Mouse (Mus musculus) midbrain, postnatal 0 days (tissue): ENCODE results near the gene Npr2. TPM values are rescaled to one million over a fixed set of nuclear protein-coding genes. Genes with fewer than 3 reads are reported as not detected.

ENCODE experiments used
- ATAC-seq: fragments of 200-750 bp; cut with Nextera tagmentation; 2 replicates; pipeline ENCODE4 v1.8.0; 2017; ENCODE audit warnings: moderate number of reproducible peaks, mild to moderate bottlenecking, moderate TSS enrichment, moderate library complexity; ENCODE audit not compliant: low FRiP score
- DNase-seq: peaks from one replicate; pipeline ENCODE4 v3.0.0-alpha.2; 2015; ENCODE audit warnings: low spot score
- H3K27ac ChIP-seq: fragments of 300-500 bp; sonication (generic); 2 replicates; pipeline ENCODE4 v1.5.1; 2014; ENCODE audit warnings: low read depth, mild to moderate bottlenecking, low read length, mixed read lengths
- H3K27me3 ChIP-seq: fragments of 300-500 bp; sonication (generic); 2 replicates; pipeline ENCODE4 v1.6.1; 2014; ENCODE audit warnings: low read length, control low read depth, mixed read lengths; ENCODE audit not compliant: insufficient read depth
- H3K36me3 ChIP-seq: fragments of 300-500 bp; sonication (generic); 2 replicates; pipeline ENCODE4 v1.6.1; 2014; ENCODE audit warnings: low read length, control low read depth, mixed read lengths; ENCODE audit not compliant: insufficient read depth
- H3K4me1 ChIP-seq: fragments of 300-500 bp; sonication (generic); 2 replicates; pipeline ENCODE4 v1.6.1; 2014; ENCODE audit warnings: mild to moderate bottlenecking, control low read depth, antibody characterized with exemption, low read length, mixed read lengths; ENCODE audit not compliant: insufficient read depth
- H3K4me2 ChIP-seq: fragments of 300-500 bp; sonication (generic); 2 replicates; pipeline ENCODE4 v1.6.1; 2014; ENCODE audit warnings: low read depth, mild to moderate bottlenecking, low read length, mixed read lengths; ENCODE audit not compliant: poor library complexity, severe bottlenecking
- H3K4me3 ChIP-seq: fragments of 300-500 bp; sonication (generic); 2 replicates; pipeline ENCODE4 v1.5.1; 2014; ENCODE audit warnings: low read depth, mild to moderate bottlenecking, low read length, moderate library complexity
- H3K9ac ChIP-seq: fragments of 300-500 bp; sonication (generic); replicated peaks from 2 replicates; pipeline ENCODE4 v1.6.1; 2014; ENCODE audit warnings: mild to moderate bottlenecking, low read length, moderate library complexity, mixed read lengths; ENCODE audit not compliant: poor library complexity, severe bottlenecking
- H3K9me3 ChIP-seq: fragments of 300-500 bp; sonication (generic); 2 replicates; pipeline ENCODE4 v1.6.1; 2016; ENCODE audit warnings: low read length, control low read depth
- CTCF ChIP-seq: IDR thresholded peaks from 2 replicates; pipeline ENCODE4 v1.5.1; 2016; ENCODE audit warnings: antibody characterized with exemption, mild to moderate bottlenecking
- WGBS: fragments of 180-500 bp; shearing (Covaris S2); extraction: QIAGEN DNeasy Blood & Tissue Kit; methylation state at CpG from one replicate; pipeline ENCODE4 v1.1.7; 2014; 5-methylcytosine and 5-hydroxymethylcytosine counted together
- polyA plus RNA-seq: library from polyadenylated mRNA; unstranded; fragments of >200 nt; fragmentation: Nextera tagmentation; extraction: Ambion mirVana; gene quantifications from 2 replicates; pipeline ENCODE4 v1.2.1, GENCODE M21; 2015
- total RNA-seq: library from RNA; depleted of rRNA; stranded (reverse); fragments of >200 nt; gene quantifications from 2 replicates; pipeline ENCODE4 v1.2.3, GENCODE M21; 2014

Gene Npr2
- total and polyA plus RNA-seq, 2 experiments from 2014 or later: 8.6 to 30.5 TPM

DNA sequence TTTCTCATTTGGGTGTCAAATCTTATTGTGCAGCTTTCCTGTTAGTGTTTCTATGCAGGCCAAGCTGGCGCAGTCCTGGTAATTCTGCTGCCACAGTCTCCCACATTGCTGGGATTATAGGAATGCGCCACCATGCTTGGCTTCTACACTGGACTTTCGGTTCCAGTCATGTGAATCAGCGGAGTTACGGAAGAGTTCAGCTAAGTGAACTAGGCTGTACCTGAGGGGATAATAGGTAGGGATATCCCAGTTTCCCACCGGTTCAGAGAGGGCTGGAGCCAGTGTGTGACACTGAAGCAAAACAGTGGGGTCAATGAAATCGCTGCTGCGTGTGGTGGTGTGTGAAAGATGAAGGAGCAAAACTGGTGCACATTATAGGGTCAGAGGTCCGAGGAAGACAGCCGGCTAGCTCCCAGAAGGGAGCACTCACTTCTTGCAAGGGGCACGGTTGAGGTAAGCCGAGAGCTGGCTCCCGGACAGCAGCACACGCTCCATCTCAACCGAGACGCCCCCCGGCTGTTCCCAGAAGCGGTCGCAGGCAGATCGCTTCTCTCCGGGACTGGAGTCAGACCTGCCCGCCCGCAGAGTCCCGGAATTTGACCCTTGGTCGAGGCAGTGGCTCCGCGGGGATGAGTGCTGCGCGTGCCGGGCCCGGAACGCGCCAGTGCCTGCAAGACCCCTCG, 24.1 kb downstream of the Npr2 start:
- Histone ChIP-seq H3K4me3 (peak overlapping the region; percentile 82), H3K4me2 (peak overlapping the region; percentile 94), H3K27ac (peak overlapping the region; percentile 93), H3K36me3 (0 out of 2 replicates have a peak, but pooled peaks cover 5% of the 10 kb centered on the region), H3K27me3 (no peaks in the 10 kb centered on the region), H3K4me1 (no peaks in the 10 kb centered on the region), H3K9ac (peak overlapping the region; percentile 90), H3K9me3 (no peaks in the 10 kb centered on the region)
- WGBS: 5% methylated on average over 27 of the region's 34 CpGs
- ATAC-seq (peak; percentile 17), DNase-seq (no peak)
- TF ChIP-seq CTCF: no peak

DNA sequence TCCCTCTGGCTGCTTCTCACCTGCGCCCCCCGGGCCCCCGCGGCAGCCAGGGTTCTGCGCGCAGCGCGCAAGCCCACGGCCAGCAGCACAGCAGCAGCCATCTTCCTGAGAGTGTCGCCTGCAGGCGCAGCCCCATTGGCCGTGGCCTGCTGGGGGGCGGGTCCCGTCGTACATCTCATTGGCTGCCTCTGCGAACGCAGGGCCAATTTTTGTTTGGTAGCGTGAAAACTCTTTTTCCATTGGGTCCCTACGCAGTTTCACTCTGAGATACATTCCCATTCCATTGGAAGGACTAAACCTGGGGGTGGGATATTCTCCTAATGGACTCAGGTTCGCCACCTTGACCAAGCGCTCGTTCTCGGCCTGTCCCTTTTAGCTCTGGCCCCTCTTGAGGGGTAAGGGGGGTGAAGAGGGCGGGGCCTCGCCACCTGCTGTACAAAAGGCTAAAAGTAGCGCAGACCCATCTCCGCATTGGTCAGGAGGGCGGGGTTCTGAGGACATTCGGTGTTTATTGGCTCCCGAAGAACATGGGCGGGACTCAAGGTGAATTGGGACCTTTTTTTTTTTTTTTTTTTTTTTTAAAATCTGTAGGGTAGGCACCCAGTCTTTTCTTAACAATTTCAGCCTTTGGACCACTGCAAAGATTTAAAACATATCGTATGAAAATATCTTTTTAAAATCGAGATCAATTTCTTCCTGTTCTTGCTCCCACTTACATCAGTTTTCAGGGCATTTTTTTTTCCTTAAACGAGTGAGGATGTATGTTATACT, 24.8 kb downstream of the Npr2 start, which contains the start of gene Hint2:
Gene Hint2, minus strand, starts transcription at position 128 of the 771 bp plus-strand sequence.
- ATAC-seq (peak; percentile 96), DNase-seq (peak; percentile 99)
- H3K27ac ChIP-seq: peak within 1 kb of the TSS; percentile 93
- no peaks in the 10 kb centered on the region for H3K27me3 ChIP-seq
- 0 out of 2 replicates have a peak, but pooled peaks cover 3% of the 10 kb centered on the region for H3K36me3 ChIP-seq
- H3K4me2 ChIP-seq: peak within 1 kb of the TSS; percentile 94
- peak within 1 kb of the TSS; percentile 82 for H3K4me3 ChIP-seq
- H3K9ac ChIP-seq: peak within 1 kb of the TSS; percentile 90
- no peaks in the 10 kb centered on the region for H3K9me3 ChIP-seq
- WGBS: under 1% methylated on average over 34 of the region's 34 CpGs
- no peaks in the 10 kb centered on the region for H3K4me1 ChIP-seq
- TF ChIP-seq CTCF: no peak; the same call in 1 of the 2 replicates

DNA sequence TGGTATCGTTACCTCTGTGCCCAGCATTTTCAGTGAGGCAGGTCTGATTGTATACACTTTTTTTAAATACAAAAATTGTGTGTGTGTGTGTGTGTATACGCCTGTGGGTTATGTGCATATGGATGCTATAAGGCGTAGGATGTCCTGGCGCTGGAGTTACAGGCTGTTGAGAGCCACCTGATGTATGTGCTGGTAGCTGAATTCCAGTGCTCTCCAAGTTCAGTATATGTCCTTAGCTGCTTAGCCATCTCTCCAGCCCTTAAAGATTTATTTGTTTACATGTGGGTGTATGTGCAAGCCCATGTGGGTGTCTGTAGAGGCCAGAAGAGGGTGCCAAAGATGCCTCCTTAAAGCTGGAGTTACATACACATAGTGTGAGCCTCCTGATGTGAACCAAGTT, 25.4 kb downstream of the Npr2 start:
- Histone ChIP-seq H3K4me1 (no peaks in the 10 kb centered on the region), H3K4me2 (peak overlapping the region; percentile 94), H3K27me3 (peaks cover 4% of the 10 kb centered on the region; the same call in 1 of the 2 replicates), H3K4me3 (peak overlapping the region; percentile 82), H3K9me3 (no peaks in the 10 kb centered on the region), H3K9ac (no peak overlapping the region), H3K36me3 (no peaks in the 10 kb centered on the region), H3K27ac (0 out of 2 replicates have a peak overlapping the region, but pooled peaks have one; percentile 77)
- ATAC-seq (no peak), DNase-seq (no peak)
- 63% methylated on average over 4 of the region's 4 CpGs for WGBS
- TF ChIP-seq CTCF: peak; percentile 44

GRCm38 (mm10) chr4:43666412-43666811, 34.7 kb downstream of the Npr2 start:
- ATAC-seq (no peak), DNase-seq (no peak)
- peaks cover 15% of the 10 kb centered on the region for H3K27me3 ChIP-seq
- no peak overlapping the region for H3K4me3 ChIP-seq
- peak; percentile 60 for TF ChIP-seq CTCF
- no peak overlapping the region for H3K4me2 ChIP-seq
- no peaks in the 10 kb centered on the region for H3K9me3 ChIP-seq
- H3K9ac ChIP-seq: no peak overlapping the region
- H3K27ac ChIP-seq: no peak overlapping the region
- WGBS: 25% methylated on average over 4 of the region's 4 CpGs
- H3K4me1 ChIP-seq: peaks cover 11% of the 10 kb centered on the region; the same call in 1 of the 2 replicates
- no peaks in the 10 kb centered on the region for H3K36me3 ChIP-seq

- Histone ChIP-seq H3K9ac (peak within 1 kb of the TSS; percentile 96), H3K36me3 (no peaks in the 10 kb centered on the region), H3K27ac (peak within 1 kb of the TSS; percentile 65), H3K9me3 (no peaks in the 10 kb centered on the region), H3K4me1 (peaks cover 11% of the 10 kb centered on the region), H3K4me2 (peak within 1 kb of the TSS; percentile 90), H3K27me3 (peaks cover 4% of the 10 kb centered on the region; the same call in 1 of the 2 replicates), H3K4me3 (peak within 1 kb of the TSS; percentile 69)
- TF ChIP-seq CTCF: no peak
- DNase-seq (peak; percentile 91), ATAC-seq (peak; percentile 93)
- WGBS: under 1% methylated on average over 38 of the region's 41 CpGs
Observed at GRCm38 (mm10) chr4:43668782-43669427, 37.2 kb downstream of the Npr2 start, which contains the start of the genes Tmem8b and Fam221b. TSS of gene Tmem8b (plus strand) at chr4:43668971. TSS of gene Fam221b (minus strand) at chr4:43669145.
